Mouse (Mus musculus): ENCODE results near the gene Fyttd1. TPM values are rescaled to one million over a fixed set of nuclear protein-coding genes. Genes with fewer than 3 reads are reported as not detected.
"Not testable (repeated sequence)": the region's sequence is repeated elsewhere in the genome, so short reads cannot be mapped to it uniquely, and the experiment has no call there.

Fyttd1 gene
- polyA plus RNA-seq, 1 experiment from 2014 or later = 121 TPM

DNA sequence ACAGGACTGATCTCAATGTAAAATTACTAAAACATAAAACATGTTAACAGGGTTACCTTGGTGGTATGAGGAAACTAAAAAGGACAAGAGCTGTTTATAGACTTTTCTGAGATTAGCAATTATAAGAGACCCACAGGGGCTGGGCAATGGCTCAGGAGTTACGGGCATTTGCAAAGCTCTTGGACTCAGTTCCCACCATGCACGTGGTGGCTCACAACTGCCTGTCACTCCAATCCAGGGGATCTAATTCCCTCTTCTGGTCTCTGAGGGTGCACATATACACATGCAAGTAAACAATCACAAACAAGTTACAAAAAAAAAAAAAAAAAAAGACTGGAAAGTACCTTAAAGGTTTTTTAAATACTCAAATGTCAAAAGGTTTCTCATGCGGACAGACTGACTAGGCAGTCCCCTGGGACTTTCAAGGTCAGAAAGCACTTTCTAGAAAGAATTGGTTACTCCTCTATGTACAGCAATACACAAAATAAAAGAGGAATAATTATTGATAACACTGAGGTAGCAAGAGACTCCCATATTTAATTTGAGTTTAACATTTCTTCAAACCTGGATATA, 15.4 kb upstream of the Fyttd1 start:
- Histone ChIP-seq H3K27me3 (no peaks in the 10 kb centered on the region), H3K36me3 (peaks cover 12% of the 10 kb centered on the region; the same call in 1 of the 2 replicates), H3K4me2 (no peak overlapping the region), H3K4me3 (replicated peaks) (no peak overlapping the region), H3K4me1 (replicated peaks) (no peaks in the 10 kb centered on the region), H3K27ac (no peak overlapping the region), H3K9ac (replicated peaks) (no peak overlapping the region), H3K9me3 (no peaks in the 10 kb centered on the region)
- 85% methylated on average over 3 of the region's 3 CpGs for WGBS
- ATAC-seq (ENCODE audit: insufficient number of reproducible peaks, insufficient read depth, low FRiP score, low TSS enrichment, low read depth) = no peak

DNA sequence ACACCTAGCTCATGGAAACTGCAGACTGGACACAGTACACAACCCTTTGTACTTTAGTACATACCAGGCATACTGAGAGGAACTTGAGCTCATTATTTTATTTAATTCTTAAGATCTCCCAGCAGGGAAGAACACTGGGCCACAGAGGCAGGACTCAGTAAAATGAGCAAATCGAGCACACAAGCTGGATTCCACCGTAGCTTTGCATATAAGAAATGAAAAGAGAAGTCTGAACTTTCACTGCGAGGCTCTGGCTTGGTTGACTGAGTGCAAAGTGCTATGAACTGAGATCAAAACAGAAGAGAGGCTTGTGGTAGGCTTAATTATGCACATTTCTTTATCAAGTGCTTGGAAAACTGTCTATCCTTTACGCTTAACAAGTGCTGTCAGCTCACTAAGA, 11.9 kb upstream of the Fyttd1 start:
- H3K4me1 ChIP-seq (replicated peaks) = peaks cover 12% of the 10 kb centered on the region
- no peak overlapping the region for H3K27ac ChIP-seq
- no peak overlapping the region for H3K9ac ChIP-seq (replicated peaks)
- H3K4me2 ChIP-seq = no peak overlapping the region
- H3K9me3 ChIP-seq = no peaks in the 10 kb centered on the region
- WGBS = 92% methylated on average over 4 of the region's 4 CpGs
- H3K4me3 ChIP-seq (replicated peaks) = no peak overlapping the region
- no peak for ATAC-seq (ENCODE audit: insufficient number of reproducible peaks, insufficient read depth, low FRiP score, low TSS enrichment, low read depth)
- H3K36me3 ChIP-seq = peaks cover 12% of the 10 kb centered on the region; the same call in 1 of the 2 replicates
- H3K27me3 ChIP-seq = no peaks in the 10 kb centered on the region

DNA sequence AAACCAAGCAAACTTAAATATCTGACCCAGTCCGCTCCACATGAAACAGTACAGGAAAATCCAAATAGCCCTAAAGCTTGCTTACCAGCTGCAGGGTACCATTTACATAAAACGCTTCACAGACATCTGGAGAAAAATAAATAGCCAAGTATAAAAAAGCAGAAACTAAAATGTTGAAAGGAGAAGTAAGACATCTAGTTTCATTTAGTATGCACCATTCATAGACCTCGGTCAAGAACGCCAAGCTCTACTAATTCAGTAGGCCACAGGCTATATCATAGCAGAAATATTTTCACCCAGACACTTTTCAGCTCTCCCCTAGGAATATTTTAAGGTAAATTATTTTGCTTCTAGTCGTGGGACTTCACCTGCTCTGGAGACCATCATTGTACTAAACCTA, 10.6 kb upstream of the Fyttd1 start:
- 0 out of 2 replicates have a peak, but pooled peaks cover 5% of the 10 kb centered on the region for H3K36me3 ChIP-seq
- H3K9ac ChIP-seq (replicated peaks) = no peak overlapping the region
- 83% methylated on average over 5 of the region's 5 CpGs for WGBS
- no peak overlapping the region for H3K4me2 ChIP-seq
- peaks cover 12% of the 10 kb centered on the region for H3K4me1 ChIP-seq (replicated peaks)
- H3K9me3 ChIP-seq = no peaks in the 10 kb centered on the region
- no peaks in the 10 kb centered on the region for H3K27me3 ChIP-seq
- no peak overlapping the region for H3K27ac ChIP-seq
- ATAC-seq (ENCODE audit: insufficient number of reproducible peaks, insufficient read depth, low FRiP score, low TSS enrichment, low read depth) = no peak
- H3K4me3 ChIP-seq (replicated peaks) = no peak overlapping the region

DNA sequence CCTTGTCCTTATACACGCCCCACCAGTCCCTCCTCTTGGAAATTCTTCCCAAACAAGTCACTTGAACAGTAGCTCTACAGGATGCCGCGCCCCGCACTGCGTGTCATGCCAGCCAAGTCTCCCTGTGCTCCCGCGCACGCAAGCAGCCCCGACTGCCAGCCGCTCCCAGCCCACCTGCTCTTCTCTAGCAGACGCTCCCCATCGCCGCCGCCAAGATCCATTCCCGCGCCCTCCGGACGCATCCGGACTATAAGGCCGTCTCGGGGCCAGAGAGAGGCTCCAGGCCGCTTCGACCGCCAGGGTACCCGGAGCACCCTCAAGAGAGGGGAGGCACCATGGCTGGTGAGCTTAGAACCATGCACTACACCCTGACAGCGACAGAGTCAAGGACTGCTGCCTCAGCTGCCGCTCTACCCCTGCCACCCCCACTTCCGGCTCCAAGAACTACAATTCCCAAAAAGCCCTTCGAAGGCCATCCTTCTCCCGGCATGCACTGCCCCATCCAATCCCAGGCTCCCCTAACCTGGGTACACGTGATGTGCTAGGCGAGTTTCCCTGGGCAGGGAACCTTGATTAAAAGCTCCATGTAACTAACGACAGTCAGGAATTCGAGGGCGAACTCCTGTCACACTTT, 9.3 kb upstream of the Fyttd1 start:
- Histone ChIP-seq H3K9me3 (no peaks in the 10 kb centered on the region), H3K4me2 (peak overlapping the region; percentile 88), H3K4me1 (replicated peaks) (peaks cover 12% of the 10 kb centered on the region), H3K9ac (replicated peaks) (peak overlapping the region; percentile 79), H3K36me3 (0 out of 2 replicates have a peak, but pooled peaks cover 5% of the 10 kb centered on the region), H3K4me3 (replicated peaks) (peak overlapping the region; percentile 84), H3K27ac (no peak overlapping the region), H3K27me3 (no peaks in the 10 kb centered on the region)
- ATAC-seq (ENCODE audit: insufficient number of reproducible peaks, insufficient read depth, low FRiP score, low TSS enrichment, low read depth) = peak; percentile 99
- under 1% methylated on average over 35 of the region's 35 CpGs for WGBS

DNA sequence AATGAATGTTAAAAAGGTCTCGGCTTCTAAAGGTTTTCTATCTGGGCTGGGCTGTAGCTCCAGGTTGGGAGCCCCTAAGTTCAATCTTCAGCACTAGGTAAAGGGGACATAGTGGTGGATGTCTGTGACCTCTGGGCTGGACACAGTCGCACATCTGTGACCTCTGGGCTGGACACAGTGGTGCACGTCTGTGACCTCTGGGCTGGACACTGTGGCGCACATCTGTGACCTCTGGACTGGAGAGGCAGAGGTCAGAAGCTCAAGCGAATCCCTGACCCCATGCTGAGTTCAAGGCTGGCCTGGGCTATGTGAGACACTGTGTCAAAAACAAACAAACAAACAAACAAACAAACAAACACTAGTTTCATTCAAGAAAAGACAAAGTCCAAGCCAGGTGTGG, 7.1 kb upstream of the Fyttd1 start:
- Histone ChIP-seq H3K4me2 (no peak overlapping the region), H3K4me3 (replicated peaks) (no peak overlapping the region), H3K27ac (no peak overlapping the region), H3K9ac (replicated peaks) (no peak overlapping the region), H3K27me3 (no peaks in the 10 kb centered on the region), H3K9me3 (no peaks in the 10 kb centered on the region), H3K4me1 (replicated peaks) (peaks cover 12% of the 10 kb centered on the region), H3K36me3 (no peaks in the 10 kb centered on the region)
- no peak for ATAC-seq (ENCODE audit: insufficient number of reproducible peaks, insufficient read depth, low FRiP score, low TSS enrichment, low read depth)
- WGBS = 63% methylated on average over 5 of the region's 5 CpGs

DNA sequence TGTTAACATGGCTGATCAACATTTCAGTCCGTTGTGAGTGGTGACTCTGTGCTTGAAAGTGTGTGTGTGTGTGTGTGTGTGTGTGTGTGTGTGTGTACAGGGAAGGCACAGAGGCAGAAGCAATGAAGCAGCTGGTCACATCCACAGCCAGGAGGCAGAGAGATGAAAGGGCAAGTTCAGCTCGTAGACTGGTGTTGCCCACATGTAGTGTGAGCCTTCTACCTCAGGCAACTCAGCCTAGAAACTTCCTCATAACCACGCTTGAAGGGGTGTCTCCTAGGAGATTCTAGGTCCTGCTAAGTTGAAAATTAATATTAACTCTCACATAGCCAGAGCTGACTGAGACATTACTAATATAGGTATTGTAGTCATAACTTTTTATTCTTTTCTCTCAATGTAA, 3.9 kb upstream of the Fyttd1 start:
- no peaks in the 10 kb centered on the region for H3K27me3 ChIP-seq
- 51% methylated on average over 3 of the region's 3 CpGs for WGBS
- H3K36me3 ChIP-seq = no peaks in the 10 kb centered on the region
- no peaks in the 10 kb centered on the region for H3K9me3 ChIP-seq
- no peak overlapping the region for H3K27ac ChIP-seq
- no peak overlapping the region for H3K4me3 ChIP-seq (replicated peaks)
- no peak overlapping the region for H3K9ac ChIP-seq (replicated peaks)
- H3K4me2 ChIP-seq = no peak overlapping the region
- H3K4me1 ChIP-seq (replicated peaks) = peaks cover 3% of the 10 kb centered on the region; the same call in 1 of the 2 replicates
- no peak for ATAC-seq (ENCODE audit: insufficient number of reproducible peaks, insufficient read depth, low FRiP score, low TSS enrichment, low read depth)

DNA sequence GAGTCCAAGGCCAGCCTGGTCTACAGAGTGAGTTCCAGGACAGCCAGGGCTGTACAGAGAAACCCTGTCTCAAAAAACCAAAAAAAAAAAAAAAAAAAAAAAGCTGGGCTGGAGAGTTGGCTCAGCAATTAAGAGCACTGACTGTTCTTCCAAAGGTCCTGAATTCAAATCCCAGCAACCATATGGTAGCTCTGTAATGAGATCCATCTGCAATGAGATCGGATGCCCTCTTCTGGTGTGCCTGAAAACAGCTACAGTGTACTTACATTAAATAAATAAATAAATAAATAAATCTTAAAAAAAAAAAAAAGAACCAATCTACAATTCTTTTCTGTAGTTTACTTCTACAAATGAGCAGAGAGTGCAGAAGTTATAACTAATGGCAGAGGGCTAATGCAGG, 2.0 kb upstream of the Fyttd1 start:
- WGBS = 61% methylated on average over 1 of the region's 1 CpGs
- H3K4me2 ChIP-seq; ATAC-seq (ENCODE audit: insufficient number of reproducible peaks, insufficient read depth, low FRiP score, low TSS enrichment, low read depth); H3K4me3 ChIP-seq (replicated peaks); H3K27me3 ChIP-seq; H3K27ac ChIP-seq; H3K9me3 ChIP-seq; H3K9ac ChIP-seq (replicated peaks); H3K36me3 ChIP-seq: not testable (repeated sequence)
- peaks cover 11% of the 10 kb centered on the region for H3K4me1 ChIP-seq (replicated peaks)

DNA sequence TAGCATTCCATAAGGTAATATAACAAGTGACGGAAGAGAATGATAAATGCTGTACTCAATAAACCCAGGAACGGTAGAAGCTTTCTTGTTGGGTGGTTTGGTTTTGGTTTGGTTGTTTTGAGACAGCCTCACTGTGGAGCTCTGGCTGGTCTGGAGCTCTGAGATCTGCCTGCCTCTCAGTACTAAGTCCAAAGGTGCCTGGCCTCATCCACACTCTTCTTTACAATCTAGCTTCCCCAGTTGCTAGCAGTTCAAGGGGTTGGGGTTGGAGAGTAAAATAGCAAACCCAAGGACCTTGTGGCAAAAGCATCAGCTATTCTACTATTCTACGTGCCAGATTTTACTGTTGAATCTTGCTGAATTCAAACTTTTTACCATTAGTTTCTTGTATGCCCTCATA, 1.5 kb upstream of the Fyttd1 start:
- H3K9me3 ChIP-seq = no peaks in the 10 kb centered on the region
- ATAC-seq (ENCODE audit: insufficient number of reproducible peaks, insufficient read depth, low FRiP score, low TSS enrichment, low read depth) = no peak
- H3K36me3 ChIP-seq = no peaks in the 10 kb centered on the region; the same call in 1 of the 2 replicates
- H3K4me1 ChIP-seq (replicated peaks) = peaks cover 11% of the 10 kb centered on the region
- no peaks in the 10 kb centered on the region for H3K27me3 ChIP-seq
- H3K27ac ChIP-seq = no peak overlapping the region
- WGBS = 90% methylated on average over 3 of the region's 3 CpGs
- no peak overlapping the region for H3K4me3 ChIP-seq (replicated peaks)
- no peak overlapping the region for H3K9ac ChIP-seq (replicated peaks)
- no peak overlapping the region for H3K4me2 ChIP-seq

DNA sequence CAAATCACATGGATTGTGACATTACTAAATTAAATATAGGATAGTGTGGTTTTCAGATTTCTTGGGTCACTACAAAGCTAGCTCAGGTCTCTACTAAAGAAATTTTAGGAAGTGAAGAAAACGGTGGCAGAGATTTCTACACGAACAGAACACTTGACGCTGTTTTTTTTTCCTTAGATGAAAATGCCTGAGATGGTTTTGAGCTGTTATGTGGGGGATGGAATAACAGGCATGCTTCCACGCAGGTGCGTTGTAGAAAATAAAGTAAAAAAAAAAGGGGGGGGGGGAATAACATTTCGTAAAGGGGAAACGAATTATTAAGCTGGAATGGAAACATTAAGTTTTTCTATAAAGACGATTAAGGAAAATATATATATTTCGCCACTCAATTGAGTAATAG, 469 bp upstream of the Fyttd1 start:
- no peaks in the 10 kb centered on the region; the same call in 1 of the 2 replicates for H3K36me3 ChIP-seq
- no peak overlapping the region for H3K27ac ChIP-seq
- H3K9me3 ChIP-seq = no peaks in the 10 kb centered on the region
- peak overlapping the region; percentile 92 for H3K9ac ChIP-seq (replicated peaks)
- WGBS = 33% methylated on average over 9 of the region's 9 CpGs
- H3K4me2 ChIP-seq = peak overlapping the region; percentile 81
- H3K27me3 ChIP-seq = no peaks in the 10 kb centered on the region
- peaks cover 14% of the 10 kb centered on the region for H3K4me1 ChIP-seq (replicated peaks)
- ATAC-seq (ENCODE audit: insufficient number of reproducible peaks, insufficient read depth, low FRiP score, low TSS enrichment, low read depth) = no peak
- H3K4me3 ChIP-seq (replicated peaks) = peak overlapping the region; percentile 94

DNA sequence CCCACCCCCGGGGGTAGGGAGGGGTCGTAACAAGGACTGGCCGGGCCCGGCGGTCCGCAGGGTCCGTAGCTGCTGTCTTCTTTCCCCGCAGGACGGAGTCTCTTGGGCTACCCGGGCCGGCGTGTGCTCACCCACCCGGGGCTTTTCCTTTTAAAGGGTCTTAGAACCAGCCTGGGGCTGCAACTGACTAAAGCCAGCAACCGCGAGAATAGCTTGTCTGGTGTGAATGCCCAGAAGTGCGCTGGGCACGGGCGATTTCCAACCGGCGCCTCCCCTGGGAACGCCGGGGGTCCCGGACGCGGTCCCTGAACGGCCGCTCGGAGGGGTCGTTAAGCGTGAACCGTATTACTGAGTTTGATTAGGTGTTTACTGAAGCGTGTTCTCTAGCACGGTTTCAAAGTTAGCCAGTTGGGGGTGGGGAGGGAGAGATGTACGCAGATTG, 878 bp downstream of the Fyttd1 start:
- Histone ChIP-seq H3K9me3 (no peaks in the 10 kb centered on the region), H3K4me1 (replicated peaks) (peaks cover 15% of the 10 kb centered on the region), H3K4me3 (replicated peaks) (peak overlapping the region; percentile 94), H3K4me2 (peak overlapping the region; percentile 81), H3K36me3 (no peaks in the 10 kb centered on the region; the same call in 1 of the 2 replicates), H3K27ac (peak overlapping the region; percentile 85), H3K9ac (replicated peaks) (peak overlapping the region; percentile 92), H3K27me3 (no peaks in the 10 kb centered on the region)
- ATAC-seq (ENCODE audit: insufficient number of reproducible peaks, insufficient read depth, low FRiP score, low TSS enrichment, low read depth) = no peak
- WGBS = under 1% methylated on average over 33 of the region's 34 CpGs

DNA sequence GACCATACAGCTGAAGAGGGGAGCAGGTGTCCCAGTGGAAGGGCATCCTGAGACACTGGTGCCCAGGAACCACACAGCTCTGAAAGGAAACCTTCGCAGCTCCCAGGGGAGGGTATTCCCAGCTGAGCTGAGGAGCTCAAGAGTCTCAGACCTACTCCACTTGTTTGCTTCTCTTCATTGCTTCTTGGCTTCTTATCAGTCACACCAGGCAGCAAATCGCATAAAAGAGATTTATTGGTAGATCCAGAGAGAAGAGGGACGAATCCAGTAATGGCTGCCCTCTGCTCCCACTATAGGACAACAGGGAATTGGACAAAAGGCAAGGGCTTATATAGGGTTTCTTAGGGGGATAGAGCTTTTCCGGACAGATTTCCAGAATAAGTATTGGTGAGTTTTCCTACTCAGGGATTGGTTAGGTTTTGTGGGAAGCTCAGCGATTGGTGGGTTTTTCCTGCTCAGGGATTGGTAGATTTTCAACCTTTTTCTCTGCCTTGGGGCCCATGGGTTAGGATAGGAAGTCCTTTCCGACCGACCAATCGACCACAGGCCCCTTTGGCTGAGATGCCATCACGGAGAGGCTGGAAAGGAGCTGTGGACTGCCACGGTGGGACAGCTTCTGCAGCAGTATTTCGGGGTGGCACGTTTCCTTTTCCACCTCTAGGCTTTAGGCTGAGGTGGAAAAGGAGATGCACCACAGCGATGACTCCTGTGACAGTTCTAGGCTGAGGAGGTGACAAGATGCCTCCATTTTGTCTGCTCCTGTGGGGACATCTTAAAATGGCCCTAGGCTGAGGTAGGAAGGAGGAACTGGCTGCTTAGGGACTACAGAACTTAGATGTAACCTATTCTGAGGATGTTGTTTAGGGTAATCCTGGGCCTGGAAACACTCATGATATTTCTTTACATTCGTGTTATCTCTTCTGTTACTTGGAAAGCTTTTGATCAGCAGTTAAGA, 1.9 kb downstream of the Fyttd1 start:
- Histone ChIP-seq H3K4me1 (replicated peaks) (peaks cover 15% of the 10 kb centered on the region), H3K27me3 (no peaks in the 10 kb centered on the region), H3K36me3 (no peaks in the 10 kb centered on the region; the same call in 1 of the 2 replicates), H3K9me3 (no peaks in the 10 kb centered on the region), H3K27ac (no peak overlapping the region), H3K4me3 (replicated peaks) (peak overlapping the region; percentile 94), H3K9ac (replicated peaks) (peak overlapping the region; percentile 92; the same call in 1 of the 2 replicates), H3K4me2 (peak overlapping the region; percentile 81)
- no peak for ATAC-seq (ENCODE audit: insufficient number of reproducible peaks, insufficient read depth, low FRiP score, low TSS enrichment, low read depth)
- 86% methylated on average over 14 of the region's 14 CpGs for WGBS

Measured in limb, embryonic 12.5 days (tissue).